Mouse (Mus musculus) c-Kit-positive CD71-positive TER-119-positive erythroid progenitor cells, embryonic 14.5 days (primary cell): Measurements from ENCODE around the gene Asic2.
A peak's percentile ranks its signal among the peaks of the same experiment; 100 is the strongest.

Experiments used
- DNase-seq: peaks from one replicate; pipeline ENCODE4 v3.0.0-alpha.2; 2013; ENCODE audit warnings: low spot score

Gene Asic2

GRCm38 (mm10) chr11:81968401-81968881 lies at the start of gene Asic2:
TSS of gene Asic2 (minus strand) at chr11:81968457.
- DNase-seq, result no peak

GRCm38 (mm10) chr11:82016181-82016780 lies 48.0 kb upstream of the Asic2 start:
- no peak for DNase-seq

GRCm38 (mm10) chr11:82015066-82015465 lies 46.8 kb upstream of the Asic2 start:
- DNase-seq, result no peak

- no peak for DNase-seq
Observed at GRCm38 (mm10) chr11:82013756-82014155, 45.5 kb upstream of the Asic2 start.

- DNase-seq, result no peak
Observed at GRCm38 (mm10) chr11:82011411-82012193, 43.3 kb upstream of the Asic2 start.

- DNase-seq, result no peak
Observed at GRCm38 (mm10) chr11:82010115-82010514, 41.9 kb upstream of the Asic2 start.

- no peak for DNase-seq
Observed at GRCm38 (mm10) chr11:82006796-82007423, 38.7 kb upstream of the Asic2 start.

- no peak for DNase-seq
Observed at GRCm38 (mm10) chr11:82004810-82005209, 36.6 kb upstream of the Asic2 start.

- no peak for DNase-seq
Observed at GRCm38 (mm10) chr11:82000581-82000980, 32.3 kb upstream of the Asic2 start.

GRCm38 (mm10) chr11:81999469-81999868 lies 31.2 kb upstream of the Asic2 start:
- no peak for DNase-seq

GRCm38 (mm10) chr11:81998646-81999045 lies 30.4 kb upstream of the Asic2 start:
- DNase-seq, result no peak

GRCm38 (mm10) chr11:81997085-81997484 lies 28.8 kb upstream of the Asic2 start:
- no peak for DNase-seq

- peak; percentile 42 for DNase-seq
Observed at GRCm38 (mm10) chr11:81996172-81996841, 28.1 kb upstream of the Asic2 start.

- DNase-seq, result peak; percentile 52
Observed at GRCm38 (mm10) chr11:81983146-81983545, 14.9 kb upstream of the Asic2 start.

- DNase-seq, result no peak
Observed at GRCm38 (mm10) chr11:81982191-81982590, 13.9 kb upstream of the Asic2 start.

GRCm38 (mm10) chr11:81974577-81974976 lies 6.3 kb upstream of the Asic2 start:
- DNase-seq, result no peak

- no peak for DNase-seq
Observed at GRCm38 (mm10) chr11:81973699-81974098, 5.4 kb upstream of the Asic2 start.

- DNase-seq, result no peak
Observed at GRCm38 (mm10) chr11:81972044-81972443, 3.8 kb upstream of the Asic2 start.

GRCm38 (mm10) chr11:81966626-81967289 lies 1.5 kb downstream of the Asic2 start:
- DNase-seq, result no peak

- DNase-seq, result no peak
Observed at GRCm38 (mm10) chr11:81965653-81966625, 2.3 kb downstream of the Asic2 start.

- DNase-seq, result no peak
Observed at GRCm38 (mm10) chr11:81964561-81964960, 3.7 kb downstream of the Asic2 start.
